Mouse (Mus musculus): ENCODE data around the gene Ralgps1. TPM values are rescaled to one million over a fixed set of nuclear protein-coding genes. Genes with fewer than 3 reads are reported as not detected.

Ralgps1 gene
- total RNA-seq, 2 experiments from 2014 or later, result 4.2 to 6.3 TPM

Small RNA genes within 50 kb of the gene (microRNA-seq; reads per million reads assigned to microRNA genes)
- not detected for gene Gm25998

Other genes starting within 250 kb of the Ralgps1 start
- 10 to 100 TPM; 16.4 to 29.5 TPM for gene Garnl3, start 239.8 kb downstream of the Ralgps1 start, total RNA-seq (2021)
- 10 to 100 TPM; 51.9 to 66.1 TPM for gene Angptl2, start 155.4 kb downstream of the Ralgps1 start, total RNA-seq (2021)
- gene Zbtb34, start 59.8 kb upstream of the Ralgps1 start, total RNA-seq (2021), result 10 to 100 TPM; 20.0 to 21.5 TPM
- 10 to 100 TPM; 21.9 to 26.7 TPM for gene Zbtb43, start 97.1 kb upstream of the Ralgps1 start, total RNA-seq (2021)

All from adrenal gland, postnatal 10 days (tissue).